Mouse (Mus musculus) liver, embryonic 13.5 days (tissue): Measurements from ENCODE around the gene Hecw2. TPM values are rescaled to one million over a fixed set of nuclear protein-coding genes. Genes with fewer than 3 reads are reported as not detected.

Source experiments
- ATAC-seq: fragments of 200-750 bp; cut with Nextera tagmentation; 2 replicates; pipeline ENCODE4 v1.8.0; 2017; ENCODE audit warnings: low read depth, mild to moderate bottlenecking, moderate number of reproducible peaks, moderate library complexity
- DNase-seq: peaks from one replicate; pipeline ENCODE4 v3.0.0; 2022
- H3K27ac ChIP-seq: fragments of 300-500 bp; sonication (generic); 2 replicates; pipeline ENCODE4 v1.5.1; 2015; ENCODE audit warnings: moderate library complexity, mild to moderate bottlenecking, inconsistent platforms
- H3K27me3 ChIP-seq: fragments of 300-500 bp; sonication (generic); 2 replicates; pipeline ENCODE4 v1.6.1; 2015; ENCODE audit warnings: mild to moderate bottlenecking, inconsistent platforms
- H3K36me3 ChIP-seq: fragments of 300-500 bp; sonication (generic); 2 replicates; pipeline ENCODE4 v1.6.1; 2015; ENCODE audit warnings: mild to moderate bottlenecking, inconsistent platforms
- H3K4me1 ChIP-seq: fragments of 300-500 bp; sonication (generic); replicated peaks from 2 replicates; pipeline ENCODE4 v1.6.1; 2015; ENCODE audit warnings: inconsistent platforms
- H3K4me2 ChIP-seq: fragments of 300-500 bp; sonication (generic); 2 replicates; pipeline ENCODE4 v1.6.1; 2015; ENCODE audit warnings: inconsistent platforms, mild to moderate bottlenecking, moderate library complexity
- H3K4me3 ChIP-seq: fragments of 300-500 bp; sonication (generic); replicated peaks from 2 replicates; pipeline ENCODE4 v1.5.1; 2015; ENCODE audit warnings: mild to moderate bottlenecking, inconsistent platforms
- H3K9ac ChIP-seq: fragments of 300-500 bp; sonication (generic); 2 replicates; pipeline ENCODE4 v1.6.1; 2015; ENCODE audit warnings: mild to moderate bottlenecking, inconsistent platforms
- H3K9me3 ChIP-seq: fragments of 300-500 bp; sonication (generic); replicated peaks from 2 replicates; pipeline ENCODE4 v1.6.1; 2016; ENCODE audit warnings: inconsistent platforms
- WGBS: fragments of 180-500 bp; shearing (Covaris S2); methylation state at CpG from one replicate; pipeline ENCODE4 v1.1.7; 2015; ENCODE audit not compliant: insufficient replicate concordance; 5-methylcytosine and 5-hydroxymethylcytosine counted together
- polyA plus RNA-seq: library from polyadenylated mRNA; unstranded; fragments of >200 nt; fragmentation: Nextera tagmentation; extraction: Ambion mirVana; gene quantifications from 2 replicates; pipeline ENCODE4 v1.2.1, GENCODE M21; 2015

Hecw2 gene
- polyA plus RNA-seq, 1 experiment from 2014 or later, result 0.45 TPM

- no peaks in the 10 kb centered on the region for H3K4me1 ChIP-seq
- H3K4me3 ChIP-seq, result no peak overlapping the region
- ATAC-seq (no peak), DNase-seq (no peak)
- H3K27ac ChIP-seq, result no peak overlapping the region
- H3K4me2 ChIP-seq, result no peak overlapping the region
- no peak overlapping the region for H3K9ac ChIP-seq
- H3K36me3 ChIP-seq, result no peaks in the 10 kb centered on the region
- no peaks in the 10 kb centered on the region for H3K9me3 ChIP-seq
- H3K27me3 ChIP-seq, result no peaks in the 10 kb centered on the region
- WGBS, result 17% methylated on average over 4 of the region's 4 CpGs
These were observed 267.4 kb downstream of the Hecw2 start for GRCm38 (mm10) chr1:53927605-53928004.

- Histone ChIP-seq H3K36me3 (no peaks in the 10 kb centered on the region), H3K4me2 (no peak overlapping the region), H3K4me3 (no peak overlapping the region), H3K4me1 (no peaks in the 10 kb centered on the region), H3K9me3 (no peaks in the 10 kb centered on the region), H3K9ac (no peak overlapping the region), H3K27me3 (no peaks in the 10 kb centered on the region), H3K27ac (no peak overlapping the region)
- DNase-seq (no peak), ATAC-seq (no peak)
- 63% methylated on average over 18 of the region's 18 CpGs for WGBS
These were observed 269.6 kb downstream of the Hecw2 start for GRCm38 (mm10) chr1:53925149-53925901.

- DNase-seq (no peak), ATAC-seq (no peak)
- Histone ChIP-seq H3K27ac (no peak overlapping the region), H3K9me3 (no peaks in the 10 kb centered on the region), H3K27me3 (no peaks in the 10 kb centered on the region), H3K4me2 (no peak overlapping the region), H3K36me3 (no peaks in the 10 kb centered on the region), H3K9ac (no peak overlapping the region), H3K4me1 (no peaks in the 10 kb centered on the region), H3K4me3 (no peak overlapping the region)
- WGBS, result 71% methylated on average over 3 of the region's 3 CpGs
These were observed 283.1 kb downstream of the Hecw2 start for GRCm38 (mm10) chr1:53911848-53912247.

DNA sequence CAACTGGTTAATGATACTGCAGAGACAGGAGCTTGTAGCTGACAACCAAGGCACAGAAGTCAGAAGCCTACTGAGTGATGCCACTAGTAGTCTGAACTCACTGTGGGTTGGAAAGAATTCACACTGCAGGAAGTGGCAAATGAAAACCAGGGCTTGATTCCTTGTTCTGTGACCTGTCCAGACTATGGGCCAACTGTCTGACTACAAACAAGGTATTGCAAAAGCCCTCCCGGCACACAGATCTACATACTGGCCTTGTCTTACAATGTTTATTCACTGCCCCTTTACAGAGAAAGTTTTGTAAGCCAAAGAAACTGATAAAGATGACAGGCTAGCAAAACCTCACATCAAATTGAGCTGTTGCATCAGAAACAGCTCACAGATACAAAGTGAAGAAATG lies 284.7 kb downstream of the Hecw2 start:
- no peak overlapping the region for H3K27ac ChIP-seq
- H3K4me2 ChIP-seq, result no peak overlapping the region
- 47% methylated on average over 1 of the region's 1 CpGs for WGBS
- H3K4me3 ChIP-seq, result no peak overlapping the region
- no peaks in the 10 kb centered on the region for H3K27me3 ChIP-seq
- DNase-seq (no peak), ATAC-seq (no peak)
- no peaks in the 10 kb centered on the region for H3K36me3 ChIP-seq
- H3K4me1 ChIP-seq, result no peaks in the 10 kb centered on the region
- H3K9ac ChIP-seq, result no peak overlapping the region
- H3K9me3 ChIP-seq, result no peaks in the 10 kb centered on the region

DNA sequence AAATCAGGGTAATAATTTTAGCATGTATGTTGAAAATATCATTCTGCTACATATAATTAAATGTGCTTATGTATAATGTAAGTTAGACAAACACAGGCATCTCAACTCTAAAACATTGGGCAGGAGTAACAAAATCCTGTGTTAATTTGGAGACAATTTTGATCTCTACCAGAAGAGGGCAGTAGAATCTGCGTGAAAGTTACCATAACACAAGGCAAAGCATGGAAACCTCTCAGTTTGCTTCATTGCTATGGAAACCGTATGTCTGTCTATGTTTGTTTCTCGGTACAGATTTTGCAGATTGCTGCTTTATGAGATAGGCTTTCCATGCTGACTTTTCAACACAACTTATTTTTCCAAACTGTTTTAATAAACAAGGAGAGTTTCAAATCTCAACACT lies 285.9 kb downstream of the Hecw2 start:
- no peak for ATAC-seq
- DNase-seq, result no peak
- 15% methylated on average over 3 of the region's 3 CpGs for WGBS

DNA sequence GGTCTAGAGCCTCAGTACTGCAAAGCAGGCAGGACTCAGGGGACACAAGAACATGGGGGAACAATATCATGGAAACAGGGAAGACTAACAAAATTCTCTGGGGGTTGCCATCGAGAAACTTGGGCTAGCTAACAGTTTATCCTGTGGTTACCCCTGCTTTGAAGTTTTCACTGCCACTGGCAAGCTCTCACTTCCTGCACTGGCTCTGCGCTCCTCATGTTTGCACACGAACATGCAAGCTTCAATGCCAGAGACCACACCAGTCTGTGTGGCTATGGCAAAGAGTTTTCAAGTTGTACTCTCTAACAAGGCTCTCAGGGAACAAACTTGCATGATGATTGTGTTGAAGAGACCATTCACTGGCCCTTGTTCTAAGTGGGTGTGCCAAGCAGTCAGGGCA lies 288.8 kb downstream of the Hecw2 start:
- DNase-seq (no peak), ATAC-seq (no peak)
- no peaks in the 10 kb centered on the region for H3K36me3 ChIP-seq
- no peak overlapping the region for H3K27ac ChIP-seq
- no peak overlapping the region for H3K9ac ChIP-seq
- H3K4me1 ChIP-seq, result no peaks in the 10 kb centered on the region
- H3K27me3 ChIP-seq, result no peaks in the 10 kb centered on the region
- no peaks in the 10 kb centered on the region for H3K9me3 ChIP-seq
- no peak overlapping the region for H3K4me2 ChIP-seq
- 29% methylated on average over 3 of the region's 3 CpGs for WGBS
- H3K4me3 ChIP-seq, result no peak overlapping the region

More for the DNA sequence above, 285.9 kb downstream of the Hecw2 start:
- Histone ChIP-seq H3K4me3 (no peak overlapping the region), H3K36me3 (no peaks in the 10 kb centered on the region), H3K27ac (no peak overlapping the region), H3K9ac (no peak overlapping the region), H3K4me1 (no peaks in the 10 kb centered on the region), H3K9me3 (no peaks in the 10 kb centered on the region), H3K4me2 (no peak overlapping the region), H3K27me3 (no peaks in the 10 kb centered on the region)

- Histone ChIP-seq H3K9ac (no peak overlapping the region), H3K4me2 (no peak overlapping the region), H3K4me1 (no peaks in the 10 kb centered on the region), H3K27me3 (no peaks in the 10 kb centered on the region), H3K4me3 (no peak overlapping the region), H3K9me3 (no peaks in the 10 kb centered on the region), H3K27ac (no peak overlapping the region), H3K36me3 (no peaks in the 10 kb centered on the region)
- 71% methylated on average over 2 of the region's 2 CpGs for WGBS
- DNase-seq (no peak), ATAC-seq (no peak)
These were observed 294.6 kb downstream of the Hecw2 start for GRCm38 (mm10) chr1:53900416-53900815.

DNA sequence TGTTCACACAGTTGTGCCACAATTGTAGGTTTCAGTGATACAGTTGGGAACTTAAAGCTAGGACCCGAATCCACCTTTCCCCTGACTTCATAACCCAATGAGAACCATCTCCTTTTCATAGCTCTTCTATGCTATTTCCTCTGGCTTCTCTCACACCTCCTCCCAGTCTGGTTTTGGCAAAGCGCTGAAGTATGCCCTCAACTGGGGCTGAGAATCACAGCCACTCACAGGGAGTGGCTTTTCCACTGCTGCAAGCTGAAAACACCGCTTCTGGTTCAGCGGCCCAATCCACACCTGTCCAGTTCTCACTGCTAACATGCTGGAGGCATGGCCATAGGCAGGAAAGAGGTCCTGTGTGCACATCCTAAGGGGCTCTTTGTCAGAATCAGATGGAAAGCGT lies 300.7 kb downstream of the Hecw2 start:
- Histone ChIP-seq H3K27ac (no peak overlapping the region), H3K4me3 (no peak overlapping the region), H3K4me1 (no peaks in the 10 kb centered on the region), H3K27me3 (no peaks in the 10 kb centered on the region), H3K4me2 (no peak overlapping the region), H3K9me3 (no peaks in the 10 kb centered on the region), H3K36me3 (no peaks in the 10 kb centered on the region), H3K9ac (no peak overlapping the region)
- ATAC-seq (no peak), DNase-seq (no peak)
- WGBS, result 76% methylated on average over 5 of the region's 5 CpGs

- ATAC-seq, result no peak
- Histone ChIP-seq H3K4me2 (no peak overlapping the region), H3K36me3 (no peaks in the 10 kb centered on the region), H3K27me3 (no peaks in the 10 kb centered on the region), H3K9me3 (no peaks in the 10 kb centered on the region), H3K9ac (no peak overlapping the region), H3K4me1 (no peaks in the 10 kb centered on the region), H3K27ac (no peak overlapping the region), H3K4me3 (no peak overlapping the region)
- no peak for DNase-seq
- WGBS, result 24% methylated on average over 3 of the region's 3 CpGs
These were observed 304.6 kb downstream of the Hecw2 start for GRCm38 (mm10) chr1:53890380-53890779.

DNA sequence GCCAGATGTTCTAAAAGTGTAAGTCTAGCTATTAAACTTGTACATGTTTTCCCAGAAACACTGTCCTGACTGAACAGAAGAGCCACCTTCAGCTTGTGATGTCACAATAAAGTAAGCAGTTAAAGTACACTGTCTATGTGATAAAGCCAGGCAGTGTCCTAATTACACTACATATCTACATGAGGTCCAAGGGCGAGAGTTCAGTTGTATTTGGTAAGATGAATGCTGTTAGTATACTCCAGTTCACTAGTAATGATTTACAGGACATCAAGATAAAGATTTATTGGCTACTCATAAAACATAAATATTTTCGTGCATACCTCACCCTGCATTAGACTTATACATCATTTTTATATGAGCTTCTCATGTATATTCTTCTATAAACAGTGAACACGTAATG lies 305.2 kb downstream of the Hecw2 start:
- DNase-seq (no peak), ATAC-seq (no peak)
- H3K4me1 ChIP-seq, result no peaks in the 10 kb centered on the region
- no peak overlapping the region for H3K9ac ChIP-seq
- H3K4me3 ChIP-seq, result no peak overlapping the region
- no peak overlapping the region for H3K4me2 ChIP-seq
- no peak overlapping the region for H3K27ac ChIP-seq
- WGBS, result 60% methylated on average over 3 of the region's 3 CpGs
- H3K36me3 ChIP-seq, result no peaks in the 10 kb centered on the region
- H3K27me3 ChIP-seq, result no peaks in the 10 kb centered on the region
- no peaks in the 10 kb centered on the region for H3K9me3 ChIP-seq

DNA sequence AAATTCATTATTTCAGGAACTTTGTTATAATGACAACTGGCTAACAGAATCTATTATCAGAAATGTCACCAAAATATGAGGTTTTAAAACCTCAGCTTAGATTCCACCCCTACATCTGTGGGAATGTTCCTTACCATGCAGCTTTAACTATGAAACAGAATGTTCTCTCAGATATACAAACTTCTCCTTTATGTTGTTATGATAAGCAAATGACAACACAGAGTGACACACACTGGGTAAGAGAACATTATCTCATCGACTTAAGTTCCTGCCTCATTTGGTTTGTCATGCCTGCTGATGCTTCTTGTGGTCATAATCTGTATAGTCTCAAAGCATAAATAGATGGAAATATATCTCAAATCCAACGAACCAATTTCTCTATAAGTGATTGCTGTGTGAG lies 312.5 kb downstream of the Hecw2 start:
- H3K9ac ChIP-seq, result no peak overlapping the region
- H3K27ac ChIP-seq, result no peak overlapping the region
- no peak for DNase-seq
- no peaks in the 10 kb centered on the region for H3K27me3 ChIP-seq
- H3K36me3 ChIP-seq, result no peaks in the 10 kb centered on the region
- no peak overlapping the region for H3K4me3 ChIP-seq
- no peaks in the 10 kb centered on the region for H3K9me3 ChIP-seq
- ATAC-seq, result no peak
- H3K4me1 ChIP-seq, result no peaks in the 10 kb centered on the region
- 16% methylated on average over 2 of the region's 2 CpGs for WGBS
- no peak overlapping the region for H3K4me2 ChIP-seq

GRCm38 (mm10) chr1:53875919-53876318 lies 319.0 kb downstream of the Hecw2 start:
- H3K27me3 ChIP-seq, result no peaks in the 10 kb centered on the region
- no peak overlapping the region for H3K9ac ChIP-seq
- H3K4me2 ChIP-seq, result no peak overlapping the region
- WGBS, result 37% methylated on average over 5 of the region's 5 CpGs
- no peak overlapping the region for H3K4me3 ChIP-seq
- no peaks in the 10 kb centered on the region for H3K36me3 ChIP-seq
- no peaks in the 10 kb centered on the region for H3K4me1 ChIP-seq
- no peak overlapping the region for H3K27ac ChIP-seq
- H3K9me3 ChIP-seq, result no peaks in the 10 kb centered on the region
- DNase-seq (no peak), ATAC-seq (no peak)
